Mouse (Mus musculus): ENCODE measurements around the gene Me1. TPM values are rescaled to one million over a fixed set of nuclear protein-coding genes. Genes with fewer than 3 reads are reported as not detected.

The Me1 gene
- polyA plus RNA-seq, 1 experiment from 2014 or later = 4.4 TPM

DNA sequence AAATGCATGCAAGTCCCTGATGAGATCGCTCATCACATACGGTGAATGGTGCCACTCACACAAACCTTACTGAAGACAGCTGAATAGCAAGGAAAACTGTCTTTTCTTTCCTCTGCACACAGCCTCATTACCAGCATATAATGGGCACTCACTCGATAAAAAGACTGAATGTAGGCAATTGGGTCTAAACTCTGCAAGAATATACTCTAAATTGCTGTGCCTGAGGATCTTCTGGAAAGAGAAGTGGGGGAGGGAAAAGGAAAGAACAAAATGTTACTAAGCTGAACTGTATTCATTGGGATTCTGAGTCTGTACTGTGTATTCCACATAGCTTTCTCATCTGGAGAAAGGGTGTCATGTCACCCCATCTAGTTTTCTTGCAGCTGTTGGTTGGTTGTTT, 152.3 kb downstream of the Me1 start:
- H3K27ac ChIP-seq (ENCODE audit: low read length) = no peak overlapping the region
- H3K9ac ChIP-seq (ENCODE audit: low read depth, low read length) = no peak overlapping the region
- H3K27me3 ChIP-seq (ENCODE audit: control insufficient read depth, insufficient read depth, low read depth, low read length) = no peaks in the 10 kb centered on the region
- peaks cover 7% of the 10 kb centered on the region; the same call in 1 of the 2 replicates for H3K36me3 ChIP-seq (ENCODE audit: control insufficient read depth, insufficient read depth)
- H3K4me1 ChIP-seq (ENCODE audit: control insufficient read depth, low read depth, low read length) = no peaks in the 10 kb centered on the region
- 77% methylated on average over 3 of the region's 3 CpGs for WGBS (ENCODE audit: insufficient replicate concordance)
- no peaks in the 10 kb centered on the region for H3K9me3 ChIP-seq (replicated peaks; ENCODE audit: control insufficient read depth, low read length)
- H3K4me2 ChIP-seq (ENCODE audit: low read depth, low read length) = no peak overlapping the region
- no peak overlapping the region for H3K4me3 ChIP-seq (ENCODE audit: low read depth, low read length)
- no peak for ATAC-seq (ENCODE audit: low read depth)

- Histone ChIP-seq H3K27me3 (ENCODE audit: control insufficient read depth, insufficient read depth, low read depth, low read length) (no peaks in the 10 kb centered on the region), H3K4me1 (ENCODE audit: control insufficient read depth, low read depth, low read length) (no peaks in the 10 kb centered on the region), H3K9me3 (replicated peaks; ENCODE audit: control insufficient read depth, low read length) (no peaks in the 10 kb centered on the region), H3K27ac (ENCODE audit: low read length) (no peak overlapping the region), H3K9ac (ENCODE audit: low read depth, low read length) (no peak overlapping the region), H3K4me2 (ENCODE audit: low read depth, low read length) (no peak overlapping the region), H3K4me3 (ENCODE audit: low read depth, low read length) (no peak overlapping the region), H3K36me3 (ENCODE audit: control insufficient read depth, insufficient read depth) (peaks cover 2% of the 10 kb centered on the region; the same call in 1 of the 2 replicates)
- 79% methylated on average over 5 of the region's 5 CpGs for WGBS (ENCODE audit: insufficient replicate concordance)
- no peak for ATAC-seq (ENCODE audit: low read depth)
Observed at GRCm38 (mm10) chr9:86534071-86534470, 161.7 kb downstream of the Me1 start.

Other genes with a start within 250 kb of the Me1 start
- 1.5 and 2.2 TPM in 2 replicates for gene Ube2cbp, start 231.0 kb downstream of the Me1 start, polyA plus RNA-seq (2015; fragmentation: Nextera tagmentation; extraction: Ambion mirVana)
- gene Dop1a, start 228.8 kb downstream of the Me1 start, polyA plus RNA-seq (2015; fragmentation: Nextera tagmentation; extraction: Ambion mirVana) = 3.5 and 4.6 TPM in 2 replicates
- 18.9 and 19.5 TPM in 2 replicates for gene Pgm3, start 124.1 kb downstream of the Me1 start, polyA plus RNA-seq (2015; fragmentation: Nextera tagmentation; extraction: Ambion mirVana)
- 0.96 and 0.97 TPM in 2 replicates for gene Rwdd2a, start 124.0 kb downstream of the Me1 start, polyA plus RNA-seq (2015; fragmentation: Nextera tagmentation; extraction: Ambion mirVana)
- 1.8 and 2.5 TPM in 2 replicates for gene Prss35, start 47.7 kb upstream of the Me1 start, polyA plus RNA-seq (2015; fragmentation: Nextera tagmentation; extraction: Ambion mirVana)
- 0.12 and 0.20 TPM in 2 replicates for gene Snap91, start 184.7 kb upstream of the Me1 start, polyA plus RNA-seq (2015; fragmentation: Nextera tagmentation; extraction: Ambion mirVana)

Measured in liver, embryonic 16.5 days (tissue).